Mouse (Mus musculus) heart, adult 2 months (tissue): ENCODE measurements around the gene Rbm19. TPM values are rescaled to one million over a fixed set of nuclear protein-coding genes. Genes with fewer than 3 reads are reported as not detected.
"Not testable (repeated sequence)": the region's sequence is repeated elsewhere in the genome, so short reads cannot be mapped to it uniquely, and the experiment has no call there.

Experiments used
- DNase-seq, 2 experiments: peaks; one replicate each; pipeline ENCODE4 v3.0.0; 2021
- H3K27ac ChIP-seq: fragments of 200-600 bp; 2 replicates; pipeline ENCODE4 v1.8.1; 2022
- H3K27me3 ChIP-seq: fragments of 200-500 bp; 2 replicates; pipeline ENCODE4 v1.6.1; 2012; ENCODE audit warnings: mild to moderate bottlenecking, low read length, inconsistent platforms, mixed read lengths; ENCODE audit not compliant: control insufficient read depth, insufficient read depth
- H3K36me3 ChIP-seq: fragments of 200-500 bp; 2 replicates; pipeline ENCODE4 v1.6.1; 2012; ENCODE audit warnings: low read length, inconsistent platforms; ENCODE audit not compliant: control insufficient read depth, insufficient read depth
- H3K4me1 ChIP-seq: fragments of 200-500 bp; 2 replicates; pipeline ENCODE4 v1.6.1; 2011; ENCODE audit warnings: low read length; ENCODE audit not compliant: control insufficient read depth, insufficient read depth
- H3K4me3 ChIP-seq: fragments of 200-600 bp; 2 replicates; pipeline ENCODE4 v1.8.1; 2022
- H3K79me2 ChIP-seq: fragments of 200-500 bp; replicated peaks from 2 replicates; pipeline ENCODE4 v1.6.1; 2012; ENCODE audit warnings: mild to moderate bottlenecking, inconsistent platforms, low read length, moderate library complexity, mixed read lengths; ENCODE audit not compliant: control insufficient read depth, insufficient read depth
- H3K9ac ChIP-seq: fragments of 200-500 bp; 2 replicates; pipeline ENCODE4 v1.6.1; 2012; ENCODE audit warnings: low read depth, mild to moderate bottlenecking, control low read depth, inconsistent platforms, low read length, mixed read lengths
- CTCF ChIP-seq: fragments of 200-600 bp; IDR thresholded peaks from 2 replicates; pipeline ENCODE4 v1.8.1; 2022; ENCODE audit warnings: antibody characterized with exemption, mild to moderate bottlenecking, moderate library complexity
- EP300 ChIP-seq: fragments of 200-500 bp; IDR thresholded peaks from 2 replicates; pipeline ENCODE4 v1.6.1; 2011; ENCODE audit warnings: low read depth, low read length, control low read depth; ENCODE audit not compliant: insufficient read depth
- POLR2A ChIP-seq: fragments of 200-500 bp; IDR thresholded peaks from 2 replicates; pipeline ENCODE4 v1.6.1; 2011; ENCODE audit warnings: mild to moderate bottlenecking, low read depth, low read length, control low read depth; ENCODE audit not compliant: insufficient read depth
- WGBS: fragments of 180-500 bp; shearing (Covaris S2); methylation state at CpG from one replicate; pipeline ENCODE4 v1.1.7; 2018; 5-methylcytosine and 5-hydroxymethylcytosine counted together
- intact Hi-C: fragments of 180-260 bp; cut with DNase I; formaldehyde crosslinking; loops from one replicate; pipeline ENCODE4 v1.15.1; 2025
- polyA plus RNA-seq: library from polyadenylated mRNA; depleted of rRNA; stranded (reverse); fragments of >200 nt; gene quantifications from 2 replicates; pipeline ENCODE4 v1.2.3, GENCODE M21; 2012
- total RNA-seq, 2 experiments: library from RNA; stranded (reverse); gene quantifications; 2 replicates each; pipeline ENCODE4 v1.2.3; 2021

Gene Rbm19
- total and polyA plus RNA-seq, 3 experiments = 11.6 to 22.1 (median 19.6) TPM

GRCm38 (mm10) chr5:120106424-120107073 is 9.7 kb upstream of the Rbm19 start:
- Histone ChIP-seq H3K4me3 (no peak overlapping the region), H3K27ac (no peak overlapping the region), H3K4me1 (no peaks in the 10 kb centered on the region), H3K79me2 (no peaks in the 10 kb centered on the region), H3K36me3 (no peaks in the 10 kb centered on the region), H3K27me3 (no peaks in the 10 kb centered on the region), H3K9ac (no peak overlapping the region)
- 22% methylated on average over 12 of the region's 12 CpGs for WGBS
- DNase-seq = no peak
- TF ChIP-seq EP300 (no peak), CTCF (peak; percentile 75), POLR2A (no peak)
- intact Hi-C loops = loop anchor here (10.0 kb wide), 1 partner anchor 1332 kb away; no protein-coding TSS in a partner anchor

DNA sequence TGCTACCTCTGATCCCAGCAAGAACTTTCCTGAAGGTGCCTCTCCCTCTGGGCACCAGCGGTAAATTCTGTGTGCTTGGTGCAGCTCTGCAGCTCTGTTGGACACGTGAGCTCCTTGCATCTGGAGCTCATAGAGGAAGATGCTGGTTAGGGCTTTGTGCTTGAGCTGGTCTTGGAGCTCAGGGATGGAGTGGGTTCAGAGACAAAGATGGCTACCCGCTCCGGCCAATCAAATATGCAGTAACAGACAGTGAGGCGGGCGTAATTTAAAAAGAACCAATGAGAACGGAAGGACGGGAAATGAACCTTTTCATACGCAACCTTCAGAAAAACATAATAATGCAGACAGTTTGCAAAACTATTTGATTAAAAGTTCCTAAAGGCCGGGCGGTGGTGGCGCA is 1.9 kb upstream of the Rbm19 start:
- Histone ChIP-seq H3K4me1 (peaks cover 2% of the 10 kb centered on the region), H3K9ac (no peak overlapping the region), H3K36me3 (no peaks in the 10 kb centered on the region), H3K79me2 (no peaks in the 10 kb centered on the region), H3K27me3 (no peaks in the 10 kb centered on the region; the same call in 1 of the 2 replicates), H3K4me3 (no peak overlapping the region), H3K27ac (no peak overlapping the region)
- no peak for DNase-seq
- intact Hi-C loops = no loop called here
- no peak for TF ChIP-seq POLR2A
- no peak for TF ChIP-seq CTCF
- no peak for TF ChIP-seq EP300
- 87% methylated on average over 12 of the region's 12 CpGs for WGBS

- DNase-seq = not testable (repeated sequence)
Observed at GRCm38 (mm10) chr5:120117161-120117560, 896 bp downstream of the Rbm19 start.

DNA sequence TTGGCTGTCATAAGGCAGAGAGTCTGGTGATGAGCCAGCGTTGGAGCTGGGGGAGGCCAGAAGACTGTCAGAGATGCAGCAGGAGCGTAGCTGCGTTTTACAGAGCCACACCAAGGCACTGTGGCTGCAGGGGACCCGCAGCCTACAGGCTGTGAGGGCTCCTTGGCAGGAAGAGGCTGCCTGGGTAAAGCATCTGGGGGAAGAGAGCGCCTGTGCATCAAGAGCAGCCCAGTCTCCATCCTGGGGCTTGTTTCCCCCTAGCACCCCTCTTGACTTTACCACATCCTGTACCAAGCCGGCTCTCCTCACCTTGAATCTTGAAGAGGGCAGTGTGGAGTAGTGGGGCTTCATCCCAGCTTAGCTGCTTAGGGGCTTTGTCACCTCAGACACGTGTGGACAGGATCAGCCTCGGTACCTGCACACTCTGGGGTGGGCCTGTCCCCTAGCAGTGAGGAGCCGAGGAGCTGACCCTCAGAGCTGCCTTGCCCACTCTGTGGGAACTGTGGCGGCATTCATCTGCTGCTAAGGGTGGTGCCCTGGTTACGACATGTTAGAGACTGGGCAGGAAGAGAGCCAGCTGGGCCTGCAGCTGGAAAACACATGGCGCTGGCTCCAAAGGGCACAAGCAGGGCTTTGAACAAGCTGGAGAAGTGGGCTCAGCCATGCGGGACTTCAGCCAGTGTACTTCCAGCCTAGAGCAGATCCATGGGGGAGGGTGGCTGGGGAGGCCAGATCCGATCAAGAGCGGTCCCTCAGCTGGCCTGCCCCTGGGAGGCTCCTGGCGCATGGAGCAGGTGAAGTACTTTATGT is 8.8 kb downstream of the Rbm19 start:
- no peaks in the 10 kb centered on the region for H3K4me1 ChIP-seq
- DNase-seq = no peak
- H3K9ac ChIP-seq = no peak overlapping the region
- H3K27me3 ChIP-seq = no peaks in the 10 kb centered on the region
- H3K27ac ChIP-seq = no peak overlapping the region
- H3K36me3 ChIP-seq = no peaks in the 10 kb centered on the region
- H3K4me3 ChIP-seq = no peak overlapping the region
- no peak for TF ChIP-seq EP300
- TF ChIP-seq CTCF = no peak
- TF ChIP-seq POLR2A = no peak
- 91% methylated on average over 16 of the region's 16 CpGs for WGBS
- no peaks in the 10 kb centered on the region for H3K79me2 ChIP-seq
- intact Hi-C loops = no loop called here

More at GRCm38 (mm10) chr5:120117161-120117560, 896 bp downstream of the Rbm19 start:
- H3K9ac ChIP-seq, H3K79me2 ChIP-seq, H3K36me3 ChIP-seq, H3K27ac ChIP-seq, H3K4me1 ChIP-seq, H3K27me3 ChIP-seq, intact Hi-C loops: not testable (repeated sequence)
- peak overlapping the region; percentile 85 for H3K4me3 ChIP-seq
- WGBS = 54% methylated on average over 3 of the region's 3 CpGs

- 59% methylated on average over 10 of the region's 10 CpGs for WGBS
- H3K27me3 ChIP-seq = no peaks in the 10 kb centered on the region
- no peak overlapping the region for H3K4me3 ChIP-seq
- H3K9ac ChIP-seq = no peak overlapping the region
- no peaks in the 10 kb centered on the region for H3K79me2 ChIP-seq
- intact Hi-C loops = no loop called here
- no peaks in the 10 kb centered on the region for H3K36me3 ChIP-seq
- DNase-seq = no peak
- TF ChIP-seq POLR2A = no peak
- TF ChIP-seq CTCF = peak; percentile 69
- no peaks in the 10 kb centered on the region for H3K4me1 ChIP-seq
- H3K27ac ChIP-seq = no peak overlapping the region
Observed at GRCm38 (mm10) chr5:120127641-120128040, 11.4 kb downstream of the Rbm19 start.

- H3K4me1 ChIP-seq = no peaks in the 10 kb centered on the region
- H3K27me3 ChIP-seq = no peaks in the 10 kb centered on the region
- no peak overlapping the region for H3K4me3 ChIP-seq
- no peak for DNase-seq
- no peaks in the 10 kb centered on the region for H3K79me2 ChIP-seq
- H3K36me3 ChIP-seq = no peaks in the 10 kb centered on the region
- intact Hi-C loops = no loop called here
- 86% methylated on average over 5 of the region's 5 CpGs for WGBS
- no peak overlapping the region for H3K9ac ChIP-seq
- no peak overlapping the region for H3K27ac ChIP-seq
- TF ChIP-seq EP300 (no peak), CTCF (no peak), POLR2A (no peak)
Observed at GRCm38 (mm10) chr5:120128511-120128910, 12.2 kb downstream of the Rbm19 start.
